Mouse (Mus musculus) brain, embryonic 14.5 days (tissue): ENCODE results near the gene Ap2a1. TPM values are rescaled to one million over a fixed set of nuclear protein-coding genes. Genes with fewer than 3 reads are reported as not detected.

ENCODE experiments used
- DNase-seq: peaks from one replicate; pipeline ENCODE4 v3.0.0-alpha.2; 2011; ENCODE audit warnings: low read depth
- CTCF ChIP-seq: fragments of 200-500 bp; IDR thresholded peaks from 2 replicates; pipeline ENCODE4 v1.5.1; 2012; ENCODE audit warnings: inconsistent platforms, mild to moderate bottlenecking, moderate library complexity, borderline replicate concordance; ENCODE audit not compliant: insufficient read depth, insufficient read length; ENCODE audit errors: extremely low read depth
- POLR2A ChIP-seq: fragments of 200-500 bp; IDR thresholded peaks from 2 replicates; pipeline ENCODE4 v1.6.1; 2012; ENCODE audit warnings: mild to moderate bottlenecking, inconsistent platforms, borderline replicate concordance; ENCODE audit not compliant: poor library complexity, insufficient read depth, insufficient read length, severe bottlenecking; ENCODE audit errors: extremely low read depth
- polyA plus RNA-seq: library from polyadenylated mRNA; depleted of rRNA; stranded (reverse); fragments of >200 nt; gene quantifications from 2 replicates; pipeline ENCODE4 v1.2.3, GENCODE M21; 2012

Gene Ap2a1
- polyA plus RNA-seq, 1 experiment = 185 TPM

- TF ChIP-seq POLR2A (no peak), CTCF (no peak)
- DNase-seq = no peak
Observed at GRCm38 (mm10) chr7:44962337-44962736, 33.0 kb upstream of the Ap2a1 start.

- no peak for DNase-seq
- no peak for TF ChIP-seq CTCF
- no peak for TF ChIP-seq POLR2A
Observed at GRCm38 (mm10) chr7:44960512-44960910, 31.2 kb upstream of the Ap2a1 start.

- no peak for TF ChIP-seq POLR2A
- TF ChIP-seq CTCF = no peak
- DNase-seq = no peak
Observed at GRCm38 (mm10) chr7:44959874-44960511, 30.7 kb upstream of the Ap2a1 start.

- DNase-seq = no peak
- TF ChIP-seq POLR2A = no peak
- TF ChIP-seq CTCF = no peak
Observed at GRCm38 (mm10) chr7:44959281-44959680, 30.0 kb upstream of the Ap2a1 start.

- TF ChIP-seq POLR2A = no peak
- TF ChIP-seq CTCF = peak; percentile 61; the same call in 1 of the 2 replicates
- DNase-seq = peak; percentile 72
Observed at GRCm38 (mm10) chr7:44958208-44958607, 28.9 kb upstream of the Ap2a1 start.

GRCm38 (mm10) chr7:44957183-44957835, 28.0 kb upstream of the Ap2a1 start:
- TF ChIP-seq CTCF (no peak), POLR2A (no peak)
- DNase-seq = no peak

GRCm38 (mm10) chr7:44956266-44956665, 27.0 kb upstream of the Ap2a1 start:
- no peak for DNase-seq
- TF ChIP-seq CTCF (no peak), POLR2A (no peak)

- DNase-seq = peak; percentile 45
- no peak for TF ChIP-seq POLR2A
- peak; percentile 47; the same call in 1 of the 2 replicates for TF ChIP-seq CTCF
Observed at GRCm38 (mm10) chr7:44955628-44956027, 26.3 kb upstream of the Ap2a1 start.

GRCm38 (mm10) chr7:44954091-44954885, 25.0 kb upstream of the Ap2a1 start:
- TF ChIP-seq CTCF = no peak
- no peak for TF ChIP-seq POLR2A
- no peak for DNase-seq

- TF ChIP-seq POLR2A (no peak), CTCF (no peak)
- no peak for DNase-seq
Observed at GRCm38 (mm10) chr7:44953561-44953960, 24.3 kb upstream of the Ap2a1 start.

- 0 out of 2 replicates have a peak, but pooled peaks have one; percentile 8 for TF ChIP-seq POLR2A
- no peak for TF ChIP-seq CTCF
- peak; percentile 95 for DNase-seq
Observed at GRCm38 (mm10) chr7:44952611-44953306, 23.5 kb upstream of the Ap2a1 start.
